Mouse (Mus musculus): Measurements from ENCODE around the gene Clcc1. TPM values are rescaled to one million over a fixed set of nuclear protein-coding genes. Genes with fewer than 3 reads are reported as not detected.
A peak's percentile ranks its signal among the peaks of the same experiment; 100 is the strongest.
"Not testable (repeated sequence)": the region's sequence is repeated elsewhere in the genome, so short reads cannot be mapped to it uniquely, and the experiment has no call there.

The Clcc1 gene
- polyA plus RNA-seq, 1 experiment from 2014 or later = 50.8 TPM

DNA sequence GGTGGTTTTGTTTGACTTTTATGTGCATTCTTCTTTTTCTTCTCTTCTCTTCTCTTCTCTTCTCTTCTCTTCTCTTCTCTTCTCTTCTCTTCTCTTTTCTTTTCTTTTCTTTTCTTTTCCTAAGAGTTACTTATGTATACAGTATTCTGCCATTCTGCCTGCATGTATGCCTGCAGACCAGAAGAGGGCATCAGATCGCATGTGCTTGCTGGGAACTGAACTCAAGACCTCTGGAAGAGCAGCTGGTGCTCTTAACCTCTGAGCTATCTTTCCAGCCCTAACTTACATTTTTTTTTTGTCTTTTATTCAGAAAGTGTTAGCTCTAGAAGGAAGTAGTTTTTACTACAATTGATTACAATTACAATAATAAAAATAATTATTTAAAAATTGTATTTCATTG is 7.2 kb downstream of the Clcc1 start:
- Histone ChIP-seq H3K4me1 (replicated peaks) (no peaks in the 10 kb centered on the region), H3K4me2 (no peak overlapping the region), H3K9ac (no peak overlapping the region), H3K9me3 (no peaks in the 10 kb centered on the region), H3K4me3 (no peak overlapping the region), H3K27me3 (no peaks in the 10 kb centered on the region), H3K36me3 (peaks cover 41% of the 10 kb centered on the region), H3K27ac (no peak overlapping the region)
- ATAC-seq (ENCODE audit: low FRiP score) = no peak
- WGBS = 72% methylated on average over 1 of the region's 1 CpGs

DNA sequence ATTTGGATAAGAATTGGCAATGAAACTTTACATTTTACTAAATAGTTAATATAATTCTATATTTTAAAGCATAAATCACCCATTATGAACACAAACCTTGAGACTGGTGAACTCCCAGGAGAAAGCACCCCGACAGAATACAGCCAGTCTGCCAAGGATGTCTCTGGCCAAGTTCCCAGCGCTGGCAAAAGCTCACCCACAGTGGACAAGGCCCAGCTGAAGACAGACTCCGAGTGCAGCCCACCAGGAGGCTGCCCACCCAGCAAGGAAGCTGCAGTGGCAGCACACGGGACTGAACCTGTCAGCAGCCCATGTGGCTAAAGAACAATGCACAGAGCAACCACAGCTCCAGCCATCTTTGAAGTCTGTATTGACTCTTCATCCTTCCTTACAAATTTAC is 22.9 kb downstream of the Clcc1 start:
- Histone ChIP-seq H3K4me2 (no peak overlapping the region), H3K27me3 (no peaks in the 10 kb centered on the region), H3K9me3 (no peaks in the 10 kb centered on the region), H3K9ac (no peak overlapping the region), H3K36me3 (peaks cover 86% of the 10 kb centered on the region), H3K4me3 (no peak overlapping the region), H3K4me1 (replicated peaks) (no peaks in the 10 kb centered on the region), H3K27ac (no peak overlapping the region)
- 69% methylated on average over 4 of the region's 4 CpGs for WGBS
- no peak for ATAC-seq (ENCODE audit: low FRiP score)

GRCm38 (mm10) chr3:108681004-108681403 is 27.3 kb downstream of the Clcc1 start:
- H3K9me3 ChIP-seq = no peaks in the 10 kb centered on the region
- no peaks in the 10 kb centered on the region for H3K4me1 ChIP-seq (replicated peaks)
- H3K27ac ChIP-seq = no peak overlapping the region
- H3K36me3 ChIP-seq = peaks cover 81% of the 10 kb centered on the region
- no peak for ATAC-seq (ENCODE audit: low FRiP score)
- 81% methylated on average over 4 of the region's 4 CpGs for WGBS
- no peaks in the 10 kb centered on the region for H3K27me3 ChIP-seq
- no peak overlapping the region for H3K9ac ChIP-seq
- no peak overlapping the region for H3K4me3 ChIP-seq
- no peak overlapping the region for H3K4me2 ChIP-seq

DNA sequence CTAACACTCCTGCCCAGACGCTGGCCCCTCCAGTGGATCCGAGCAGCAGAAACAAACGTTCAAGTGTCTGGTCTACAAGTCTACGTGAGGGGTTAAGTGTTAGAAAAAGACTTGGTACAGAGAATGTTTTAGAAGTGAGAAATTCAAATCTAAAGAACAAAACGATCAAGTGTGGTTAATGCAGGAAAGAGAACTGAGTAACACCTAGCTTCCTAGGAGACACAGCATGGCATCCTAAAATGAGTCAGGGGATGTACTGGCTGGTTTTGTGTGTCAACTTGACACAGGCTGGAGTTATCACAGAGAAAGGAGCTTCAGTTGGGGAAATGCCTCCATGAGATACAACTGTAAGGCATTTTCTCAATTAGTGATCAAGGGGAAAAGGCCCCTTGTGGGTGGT is 29.9 kb downstream of the Clcc1 start:
- H3K36me3 ChIP-seq = peaks cover 68% of the 10 kb centered on the region
- not testable (repeated sequence) for H3K4me2 ChIP-seq; H3K27ac ChIP-seq; H3K4me3 ChIP-seq; H3K9me3 ChIP-seq; H3K9ac ChIP-seq; H3K4me1 ChIP-seq (replicated peaks); H3K27me3 ChIP-seq; ATAC-seq (ENCODE audit: low FRiP score)
- 92% methylated on average over 5 of the region's 5 CpGs for WGBS

- H3K9ac ChIP-seq = no peak overlapping the region
- H3K9me3 ChIP-seq = no peaks in the 10 kb centered on the region
- no peak overlapping the region for H3K27ac ChIP-seq
- no peak for ATAC-seq (ENCODE audit: low FRiP score)
- 98% methylated on average over 7 of the region's 7 CpGs for WGBS
- no peak overlapping the region for H3K4me2 ChIP-seq
- H3K4me3 ChIP-seq = no peak overlapping the region
- no peaks in the 10 kb centered on the region for H3K27me3 ChIP-seq
- H3K36me3 ChIP-seq = peaks cover 53% of the 10 kb centered on the region
- H3K4me1 ChIP-seq (replicated peaks) = no peaks in the 10 kb centered on the region; the same call in none of the 2 replicates
These were observed 32.0 kb downstream of the Clcc1 start for GRCm38 (mm10) chr3:108685701-108686100.

GRCm38 (mm10) chr3:108689015-108689441 is 35.3 kb downstream of the Clcc1 start:
- H3K9me3 ChIP-seq = no peaks in the 10 kb centered on the region
- peaks cover 34% of the 10 kb centered on the region for H3K36me3 ChIP-seq
- no peak overlapping the region for H3K4me2 ChIP-seq
- no peaks in the 10 kb centered on the region; the same call in none of the 2 replicates for H3K4me1 ChIP-seq (replicated peaks)
- WGBS = 57% methylated on average over 6 of the region's 6 CpGs
- no peak overlapping the region for H3K9ac ChIP-seq
- no peak overlapping the region for H3K27ac ChIP-seq
- 0 out of 2 replicates have a peak, but pooled peaks have one; percentile 21 for ATAC-seq (ENCODE audit: low FRiP score)
- H3K4me3 ChIP-seq = no peak overlapping the region
- no peaks in the 10 kb centered on the region for H3K27me3 ChIP-seq

DNA sequence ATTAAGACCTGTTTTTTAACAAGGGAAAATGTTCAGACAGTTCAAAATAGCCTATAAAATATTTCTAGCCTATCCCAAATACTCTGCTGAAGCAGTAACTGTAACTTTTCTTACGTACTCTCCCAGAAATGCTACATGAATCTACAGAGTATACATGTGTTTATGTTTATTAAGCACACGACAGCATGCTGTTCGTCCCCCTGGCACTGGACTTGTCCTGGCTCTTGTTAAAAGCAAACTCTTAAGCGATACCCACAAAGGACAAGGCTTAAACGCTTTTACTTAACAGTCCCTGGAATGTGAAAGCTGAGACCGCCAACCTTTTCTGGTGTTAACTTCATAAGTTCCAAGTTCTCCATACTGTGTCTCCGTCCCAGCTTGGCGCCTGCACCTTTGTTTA is 35.7 kb downstream of the Clcc1 start:
- no peak overlapping the region for H3K9ac ChIP-seq
- no peaks in the 10 kb centered on the region; the same call in none of the 2 replicates for H3K4me1 ChIP-seq (replicated peaks)
- 83% methylated on average over 8 of the region's 8 CpGs for WGBS
- ATAC-seq (ENCODE audit: low FRiP score) = no peak
- no peak overlapping the region for H3K4me2 ChIP-seq
- no peaks in the 10 kb centered on the region for H3K27me3 ChIP-seq
- H3K4me3 ChIP-seq = no peak overlapping the region
- no peaks in the 10 kb centered on the region for H3K9me3 ChIP-seq
- no peak overlapping the region for H3K27ac ChIP-seq
- peaks cover 33% of the 10 kb centered on the region for H3K36me3 ChIP-seq

DNA sequence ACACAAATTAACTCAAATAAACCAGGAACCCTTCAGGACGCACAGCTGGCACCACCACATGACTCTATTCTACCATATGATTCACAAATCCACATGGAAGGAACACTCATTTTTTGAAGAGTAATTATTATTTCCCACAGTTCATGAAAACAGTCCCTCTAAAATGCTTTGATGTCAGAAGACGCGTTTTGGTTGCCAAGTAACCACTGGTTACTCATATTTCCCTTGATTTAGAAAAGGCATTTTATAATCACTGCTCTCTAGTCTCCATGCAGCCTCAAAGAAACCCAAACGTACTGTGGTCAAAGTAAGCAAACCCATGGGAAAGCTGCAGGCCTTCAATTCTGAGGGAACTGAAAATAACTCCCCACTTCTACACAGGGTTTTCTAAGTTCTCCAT is 36.3 kb downstream of the Clcc1 start:
- WGBS = 84% methylated on average over 4 of the region's 4 CpGs
- Histone ChIP-seq H3K27me3 (no peaks in the 10 kb centered on the region), H3K4me3 (no peak overlapping the region), H3K36me3 (peaks cover 37% of the 10 kb centered on the region), H3K27ac (no peak overlapping the region), H3K4me2 (no peak overlapping the region), H3K9ac (no peak overlapping the region), H3K4me1 (replicated peaks) (no peaks in the 10 kb centered on the region; the same call in none of the 2 replicates), H3K9me3 (no peaks in the 10 kb centered on the region)
- ATAC-seq (ENCODE audit: low FRiP score) = no peak

DNA sequence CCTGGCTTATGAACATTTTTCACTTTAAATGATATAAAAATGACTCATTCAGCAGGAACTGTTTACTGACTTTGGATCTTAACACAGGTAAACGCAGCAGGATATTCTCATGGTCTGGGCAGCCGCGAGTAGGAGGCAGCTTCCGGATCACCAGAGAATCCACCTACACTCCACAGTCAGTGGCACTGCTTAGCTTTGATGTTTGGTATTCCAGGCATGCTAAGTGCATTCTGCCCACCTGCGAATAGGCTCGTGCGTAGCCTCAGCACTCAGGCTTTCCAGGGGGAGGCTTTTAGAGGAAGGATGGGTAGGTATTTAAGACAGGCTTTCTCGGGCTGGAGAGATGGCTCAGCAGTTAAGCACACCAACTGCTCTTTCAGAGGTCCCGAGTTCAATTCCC is 40.6 kb downstream of the Clcc1 start:
- H3K4me1 ChIP-seq (replicated peaks) = no peaks in the 10 kb centered on the region; the same call in 1 of the 2 replicates
- WGBS = 96% methylated on average over 9 of the region's 9 CpGs
- no peak for ATAC-seq (ENCODE audit: low FRiP score)

GRCm38 (mm10) chr3:108698662-108699061 is 44.9 kb downstream of the Clcc1 start:
- ATAC-seq (ENCODE audit: low FRiP score) = no peak
- H3K9ac ChIP-seq = no peak overlapping the region
- H3K36me3 ChIP-seq = peaks cover 62% of the 10 kb centered on the region
- no peak overlapping the region for H3K4me2 ChIP-seq
- no peaks in the 10 kb centered on the region for H3K9me3 ChIP-seq
- H3K4me3 ChIP-seq = no peak overlapping the region
- no peaks in the 10 kb centered on the region for H3K27me3 ChIP-seq
- no peaks in the 10 kb centered on the region for H3K4me1 ChIP-seq (replicated peaks)
- WGBS = 95% methylated on average over 8 of the region's 8 CpGs
- H3K27ac ChIP-seq = no peak overlapping the region

More for the DNA sequence above, 40.6 kb downstream of the Clcc1 start:
- Histone ChIP-seq H3K27ac (no peak overlapping the region), H3K9me3 (no peaks in the 10 kb centered on the region), H3K4me2 (no peak overlapping the region), H3K27me3 (no peaks in the 10 kb centered on the region), H3K4me3 (no peak overlapping the region), H3K36me3 (peaks cover 46% of the 10 kb centered on the region), H3K9ac (no peak overlapping the region)

- Histone ChIP-seq H3K9me3 (no peaks in the 10 kb centered on the region), H3K27me3 (no peaks in the 10 kb centered on the region), H3K4me3 (no peak overlapping the region), H3K9ac (no peak overlapping the region), H3K27ac (no peak overlapping the region), H3K36me3 (peaks cover 56% of the 10 kb centered on the region), H3K4me2 (no peak overlapping the region), H3K4me1 (replicated peaks) (no peaks in the 10 kb centered on the region)
- WGBS = 91% methylated on average over 4 of the region's 4 CpGs
- no peak for ATAC-seq (ENCODE audit: low FRiP score)
These were observed 46.1 kb downstream of the Clcc1 start for GRCm38 (mm10) chr3:108699786-108700185.

DNA sequence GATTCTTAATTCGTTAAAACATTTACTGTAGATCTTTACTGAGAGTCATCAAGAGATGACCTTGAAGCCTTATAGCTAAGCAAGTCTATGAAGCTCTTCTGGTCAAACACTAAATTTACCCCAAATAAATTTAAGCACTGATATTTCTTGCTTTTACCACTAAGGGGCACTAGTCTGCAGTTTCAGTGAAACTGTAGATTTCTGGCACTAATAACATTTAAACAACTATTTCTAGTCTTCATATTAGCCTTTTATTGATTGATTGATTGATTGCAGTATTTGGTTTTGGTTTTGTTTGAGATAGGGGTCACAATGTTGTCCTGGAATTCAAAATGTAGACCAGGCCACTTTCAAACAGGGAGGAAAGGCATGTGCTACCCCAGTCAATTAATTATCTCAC is 47.5 kb downstream of the Clcc1 start:
- H3K27me3 ChIP-seq = no peaks in the 10 kb centered on the region
- WGBS = 85% methylated on average over 1 of the region's 1 CpGs
- H3K9ac ChIP-seq = no peak overlapping the region
- no peaks in the 10 kb centered on the region for H3K4me1 ChIP-seq (replicated peaks)
- H3K4me2 ChIP-seq = no peak overlapping the region
- peaks cover 50% of the 10 kb centered on the region for H3K36me3 ChIP-seq
- no peaks in the 10 kb centered on the region for H3K9me3 ChIP-seq
- H3K27ac ChIP-seq = no peak overlapping the region
- no peak overlapping the region for H3K4me3 ChIP-seq
- ATAC-seq (ENCODE audit: low FRiP score) = no peak

DNA sequence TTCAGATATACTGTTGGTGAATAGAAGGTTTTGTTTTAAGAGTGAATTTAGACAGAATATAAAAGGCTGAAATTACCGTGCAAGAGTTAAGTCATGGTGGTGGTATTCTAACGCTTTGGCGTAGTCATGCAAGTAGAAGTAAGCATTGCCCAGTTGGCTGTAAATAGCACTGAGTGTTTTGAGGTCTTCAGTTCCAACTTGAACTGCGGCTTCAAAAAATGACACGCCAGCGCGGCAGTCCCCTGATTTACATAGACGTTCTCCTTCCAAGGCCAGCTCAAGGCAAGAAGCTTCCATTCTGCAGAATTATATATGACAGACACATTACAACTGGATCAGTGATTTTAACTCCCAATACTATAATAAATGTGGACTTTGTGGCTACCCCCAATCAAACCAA is 49.1 kb downstream of the Clcc1 start:
- no peak for ATAC-seq (ENCODE audit: low FRiP score)
- Histone ChIP-seq H3K9ac (no peak overlapping the region), H3K27ac (no peak overlapping the region), H3K9me3 (no peaks in the 10 kb centered on the region), H3K4me3 (no peak overlapping the region), H3K27me3 (no peaks in the 10 kb centered on the region), H3K4me1 (replicated peaks) (no peaks in the 10 kb centered on the region), H3K4me2 (no peak overlapping the region), H3K36me3 (peaks cover 38% of the 10 kb centered on the region)
- 95% methylated on average over 8 of the region's 8 CpGs for WGBS
